Mouse (Mus musculus) right cerebral cortex, postnatal 10 days (tissue): Measurements from ENCODE around the gene Methig1.
A peak's percentile ranks its signal among the peaks of the same experiment; 100 is the strongest.
"Not testable (repeated sequence)": the region's sequence is repeated elsewhere in the genome, so short reads cannot be mapped to it uniquely, and the experiment has no call there.

Source experiments
- DNase-seq, 2 experiments: peaks; one replicate each; pipeline ENCODE4 v3.0.0; 2021; ENCODE audit warnings: low spot score in 2 of 2

Methig1 gene

GRCm38 (mm10) chr15:100395561-100395960 lies 42.6 kb downstream of the Methig1 start:
- no peak for DNase-seq

GRCm38 (mm10) chr15:100400592-100401250 lies 47.8 kb downstream of the Methig1 start:
- no peak for DNase-seq

GRCm38 (mm10) chr15:100401811-100402210 lies 48.9 kb downstream of the Methig1 start:
- no peak for DNase-seq

GRCm38 (mm10) chr15:100402347-100402746 lies 49.4 kb downstream of the Methig1 start:
- DNase-seq, result no peak

GRCm38 (mm10) chr15:100402798-100403197 lies 49.8 kb downstream of the Methig1 start:
- DNase-seq, result no peak

- no peak for DNase-seq
Measured at GRCm38 (mm10) chr15:100403318-100404000, 50.5 kb downstream of the Methig1 start.

- no peak for DNase-seq
Measured at GRCm38 (mm10) chr15:100406088-100406487, 53.1 kb downstream of the Methig1 start.

GRCm38 (mm10) chr15:100410918-100411672 lies 58.1 kb downstream of the Methig1 start:
- no peak for DNase-seq

- no peak for DNase-seq
Measured at GRCm38 (mm10) chr15:100411731-100412130, 58.8 kb downstream of the Methig1 start.

GRCm38 (mm10) chr15:100413306-100413705 lies 60.4 kb downstream of the Methig1 start:
- DNase-seq, result no peak

- no peak for DNase-seq
Measured at GRCm38 (mm10) chr15:100414011-100414410, 61.1 kb downstream of the Methig1 start.

- no peak for DNase-seq
Measured at GRCm38 (mm10) chr15:100414942-100415341, 62.0 kb downstream of the Methig1 start.

- no peak for DNase-seq
Measured at GRCm38 (mm10) chr15:100415684-100416083, 62.7 kb downstream of the Methig1 start.

GRCm38 (mm10) chr15:100417854-100418450 lies 65.0 kb downstream of the Methig1 start:
- no peak for DNase-seq

GRCm38 (mm10) chr15:100419311-100419710 lies 66.4 kb downstream of the Methig1 start:
- no peak for DNase-seq

- DNase-seq, result no peak
Measured at GRCm38 (mm10) chr15:100419901-100420745, 67.2 kb downstream of the Methig1 start.

- no peak for DNase-seq
Measured at GRCm38 (mm10) chr15:100421059-100421757, 68.3 kb downstream of the Methig1 start.

- not testable (repeated sequence) for DNase-seq
Measured at GRCm38 (mm10) chr15:100421758-100422197, 68.8 kb downstream of the Methig1 start, which contains the start of gene Gm5475. Gene Gm5475 (plus strand): TSS chr15:100422147.

- peak in 1 of 2 experiments; percentile 54 for DNase-seq
Measured at GRCm38 (mm10) chr15:100422476-100422875, 69.5 kb downstream of the Methig1 start.
